In genomic region chr8:123037487-123037886, GRCm38 (mm10) we compare ENCODE assay signal across 18 mouse cellular contexts. TPM values are rescaled to one million over a fixed set of nuclear protein-coding genes. Genes with fewer than 3 reads are reported as not detected.
DNase-seq lines count a peak whose midpoint lies in the region; ATAC-seq and TF ChIP-seq lines count a peak whose summit lies in the region.
"Had no signal": no experiment of that assay in that cellular context is flagged by ENCODE, and none has a peak within 500 bp of the region (broad histone marks: within the 10 kb centered on the region; RNA-seq: fewer than 3 reads in every experiment).

No protein-coding gene starts in this region.

- 0 out of 2 replicates have a peak overlapping the region, but pooled peaks have one; percentile 22 for H3K27ac ChIP-seq in heart, embryonic 15.5 days
- peak overlapping the region; percentile 94 for H3K27ac ChIP-seq in liver, embryonic 14.5 days
- H3K27ac ChIP-seq: forebrain, embryonic 10.5 days; heart, adult 2 months; hindbrain, embryonic 13.5 days; left cerebral cortex, adult 2 months had no signal

- peaks cover 62% of the 10 kb centered on the region for H3K4me1 ChIP-seq in heart, embryonic 15.5 days (replicated peaks)
- peaks cover 81% of the 10 kb centered on the region for H3K4me1 ChIP-seq in E14TG2a.4 (replicated peaks; ENCODE audit: low read depth, low read length)
- H3K4me1 ChIP-seq in liver, embryonic 14.5 days (replicated peaks; ENCODE audit: control insufficient read depth in 2 of 2, insufficient read depth in 2 of 2, low read length in 1 of 2): peaks cover 58 to 62% of the 10 kb centered on the region in 2 experiments

- no peaks in the 10 kb centered on the region for H3K27me3 ChIP-seq in heart, embryonic 15.5 days
- no peaks in the 10 kb centered on the region for H3K27me3 ChIP-seq in E14TG2a.4 (ENCODE audit: insufficient read depth, low read length)
- H3K27me3 ChIP-seq in liver, embryonic 14.5 days (ENCODE audit: control insufficient read depth, insufficient read depth, low read length): no peaks in the 10 kb centered on the region
- H3K27me3 ChIP-seq: hindbrain, embryonic 13.5 days had no signal

- no peak overlapping the region for H3K4me2 ChIP-seq in heart, embryonic 15.5 days
- H3K4me2 ChIP-seq in liver, embryonic 14.5 days (ENCODE audit: low read depth): peak overlapping the region; percentile 64
- H3K4me2 ChIP-seq: hindbrain, embryonic 13.5 days; midbrain, embryonic 11.5 days had no signal

- no peak for DNase-seq in heart, postnatal 36 days
- DNase-seq in ZHBTc4 (ENCODE audit: low read depth, low spot score): peak; percentile 73
- DNase-seq in liver, embryonic 14.5 days (ENCODE audit: low read depth in 3 of 3, low spot score in 3 of 3): no peak
- no peak for DNase-seq in right cerebral cortex, adult 18-20 months
- no peak for DNase-seq in yolk sac, embryonic 10.5 days (ENCODE audit: low spot score)
- no peak for DNase-seq in adrenal gland, adult 2 months
- DNase-seq: adrenal gland, postnatal 14 days; B cell, adult 2 months; cerebellum, postnatal 36 days; heart, adult 2 months; kidney, adult 8-10 months; lung, postnatal 14 days had no signal

- intact Hi-C loops in heart, postnatal 36 days (cut with DNase I): no loop called here

- no peak for TF ChIP-seq CTCF in E14TG2a.4 (conservative IDR thresholded peaks at IDR 0.05; ENCODE audit: low read length)
- no peak for TF ChIP-seq CTCF in liver, embryonic 14.5 days (IDR thresholded peaks at IDR 0.05; ENCODE audit: low read depth)

- TF ChIP-seq EP300 in liver, embryonic 14.5 days (IDR thresholded peaks at IDR 0.05; ENCODE audit: low read depth): no peak

- no peak overlapping the region for H3K9ac ChIP-seq in heart, embryonic 15.5 days
- peak overlapping the region; percentile 48 for H3K9ac ChIP-seq in liver, embryonic 14.5 days (replicated peaks)
- H3K9ac ChIP-seq: hindbrain, embryonic 13.5 days had no signal

- no peak overlapping the region for H3K4me3 ChIP-seq in heart, embryonic 15.5 days
- peak overlapping the region; percentile 53 for H3K4me3 ChIP-seq in E14TG2a.4 (replicated peaks; ENCODE audit: low read length)
- 0 out of 4 replicates have a peak overlapping the region, but pooled peaks of 1 of the 2 experiments have one; percentile 14 for H3K4me3 ChIP-seq in liver, embryonic 14.5 days (ENCODE audit: insufficient read depth in 1 of 2, low read depth in 2 of 2, low read length in 2 of 2)
- H3K4me3 ChIP-seq: forebrain, embryonic 10.5 days; heart, adult 2 months; hindbrain, embryonic 13.5 days; left cerebral cortex, adult 2 months had no signal

- ATAC-seq in heart, embryonic 15.5 days (replicated peaks; ENCODE audit: insufficient number of reproducible peaks, insufficient read depth, low FRiP score, low read depth): no peak
- no peak for ATAC-seq in liver, embryonic 14.5 days (ENCODE audit: insufficient read depth)

- H3K9me3 ChIP-seq in heart, embryonic 15.5 days (replicated peaks): no peaks in the 10 kb centered on the region
- H3K9me3 ChIP-seq in E14TG2a.4 (ENCODE audit: low read length): no peaks in the 10 kb centered on the region
- no peaks in the 10 kb centered on the region for H3K9me3 ChIP-seq in liver, embryonic 14.5 days (ENCODE audit: control insufficient read depth, low read length)
- H3K9me3 ChIP-seq: forebrain, embryonic 10.5 days; hindbrain, embryonic 13.5 days had no signal

- H3K36me3 ChIP-seq in heart, embryonic 15.5 days: no peaks in the 10 kb centered on the region
- H3K36me3 ChIP-seq in E14TG2a.4 (ENCODE audit: insufficient read depth, low read length): peaks cover 17% of the 10 kb centered on the region
- H3K36me3 ChIP-seq in liver, embryonic 14.5 days (replicated peaks; ENCODE audit: control insufficient read depth, insufficient read depth, low read depth): no peaks in the 10 kb centered on the region
- H3K36me3 ChIP-seq: forebrain, embryonic 10.5 days; hindbrain, embryonic 13.5 days had no signal

- WGBS in heart, embryonic 15.5 days: 70% methylated on average over 11 of the region's 11 CpGs
- WGBS in liver, embryonic 14.5 days (ENCODE audit: insufficient replicate concordance): 15% methylated on average over 11 of the region's 11 CpGs

RNA-seq across cellular contexts. Expression of gene Ankrd11, which starts 4.6 kb away (rescaled TPM):
- 39.6 and 51.5 TPM in 2 replicates for polyA plus RNA-seq in heart, embryonic 15.5 days (2015; fragmentation: Nextera tagmentation; extraction: Ambion mirVana)
- total RNA-seq in heart, postnatal 36 days (2021): 10 to 100 TPM; 69.0 to 80.5 TPM
- 9.9 and 12.4 TPM in 2 replicates for polyA plus RNA-seq in liver, embryonic 14.5 days (2012; rRNA removed)
- polyA plus RNA-seq in liver, embryonic 14.5 days (2014; fragmentation: Nextera tagmentation; extraction: Ambion mirVana): 10.8 and 18.5 TPM in 2 replicates
- total RNA-seq in adrenal gland, adult 2 months (2021): 10 to 100 TPM; 65.4 to 86.9 TPM
- 54.8 and 88.0 TPM in 2 replicates for polyA plus RNA-seq in adrenal gland, adult 2 months (2012; rRNA removed)

RNA-seq across cellular contexts. Expression of gene Spg7, which starts 25.3 kb away (rescaled TPM):
- polyA plus RNA-seq in heart, embryonic 15.5 days (2015; fragmentation: Nextera tagmentation; extraction: Ambion mirVana): 60.1 and 64.3 TPM in 2 replicates
- total RNA-seq in heart, postnatal 36 days (2021): 10 to 100 TPM; 79.7 to 87.7 TPM
- 19.0 and 26.0 TPM in 2 replicates for polyA plus RNA-seq in liver, embryonic 14.5 days (2012; rRNA removed)
- polyA plus RNA-seq in liver, embryonic 14.5 days (2014; fragmentation: Nextera tagmentation; extraction: Ambion mirVana): 19.5 and 21.0 TPM in 2 replicates
- 10 to 100 TPM; 78.4 to 80.1 TPM for total RNA-seq in adrenal gland, adult 2 months (2021)
- 246 and 255 TPM in 2 replicates for polyA plus RNA-seq in adrenal gland, adult 2 months (2012; rRNA removed)
